Mouse (Mus musculus): ENCODE results near the gene Tcf12. TPM values are rescaled to one million over a fixed set of nuclear protein-coding genes. Genes with fewer than 3 reads are reported as not detected.
A peak's percentile ranks its signal among the peaks of the same experiment; 100 is the strongest.

Tcf12 gene
- total RNA-seq (2021), result 10 to 100 TPM; 69.6 to 70.4 TPM

GRCm38 (mm10) chr9:72111622-72112550, at the start of gene Tcf12:
Gene Tcf12 (minus strand): TSS chr9:72111871.
- intact Hi-C loops (cut with DNase I), result loop anchor here (1.0 to 5.0 kb wide), 4 partner anchors 21 to 280 kb away; no protein-coding TSS in a partner anchor
- peak; percentile 90 to 92 for DNase-seq

- intact Hi-C loops (cut with DNase I), result no loop called here
- no peak for DNase-seq
Observed at GRCm38 (mm10) chr9:72158392-72158791, 46.7 kb upstream of the Tcf12 start.

- intact Hi-C loops (cut with DNase I), result no loop called here
- DNase-seq, result no peak
Observed at GRCm38 (mm10) chr9:72157091-72157490, 45.4 kb upstream of the Tcf12 start.

GRCm38 (mm10) chr9:72155250-72156138, 43.8 kb upstream of the Tcf12 start:
- DNase-seq, result no peak
- intact Hi-C loops (cut with DNase I), result no loop called here

GRCm38 (mm10) chr9:72144148-72144547, 32.5 kb upstream of the Tcf12 start:
- no peak for DNase-seq
- intact Hi-C loops (cut with DNase I), result no loop called here

- intact Hi-C loops (cut with DNase I), result no loop called here
- no peak for DNase-seq
Observed at GRCm38 (mm10) chr9:72137899-72138298, 26.2 kb upstream of the Tcf12 start.

GRCm38 (mm10) chr9:72133772-72134245, 22.1 kb upstream of the Tcf12 start:
- DNase-seq, result no peak
- intact Hi-C loops (cut with DNase I), result loop anchor here (1.0 to 5.0 kb wide), 4 partner anchors 23 to 302 kb away; partner anchors contain the start of genes Tcf12 and Zfp280d

- DNase-seq, result peak; percentile 92 to 94
- intact Hi-C loops (cut with DNase I), result loop anchor here (1.0 to 5.0 kb wide), 4 partner anchors 22 to 301 kb away; partner anchors contain the start of genes Tcf12 and Zfp280d
Observed at GRCm38 (mm10) chr9:72133089-72133771, 21.6 kb upstream of the Tcf12 start.

- DNase-seq, result no peak
- intact Hi-C loops (cut with DNase I), result loop anchor here (1.0 to 5.0 kb wide), 4 partner anchors 21 to 300 kb away; partner anchors contain the start of genes Tcf12 and Zfp280d
Observed at GRCm38 (mm10) chr9:72132728-72133088, 21.0 kb upstream of the Tcf12 start.

GRCm38 (mm10) chr9:72129884-72130283, 18.2 kb upstream of the Tcf12 start:
- DNase-seq, result no peak

GRCm38 (mm10) chr9:72125442-72125841, 13.8 kb upstream of the Tcf12 start:
- DNase-seq, result no peak
- intact Hi-C loops (cut with DNase I), result no loop called here

More at GRCm38 (mm10) chr9:72129884-72130283, 18.2 kb upstream of the Tcf12 start:
- intact Hi-C loops (cut with DNase I), result loop anchor here (5.0 kb wide), 2 partner anchors 142 to 298 kb away; partner anchors contain the start of gene Zfp280d

GRCm38 (mm10) chr9:72118490-72118889, 6.8 kb upstream of the Tcf12 start:
- DNase-seq, result no peak
- intact Hi-C loops (cut with DNase I), result no loop called here

- peak; percentile 74 to 78 for DNase-seq
- intact Hi-C loops (cut with DNase I), result loop anchor here (1.0 to 5.0 kb wide), 3 partner anchors 22 to 279 kb away; no protein-coding TSS in a partner anchor
Observed at GRCm38 (mm10) chr9:72111004-72111621, 558 bp downstream of the Tcf12 start.

GRCm38 (mm10) chr9:72110627-72111003, 1.1 kb downstream of the Tcf12 start:
- intact Hi-C loops (cut with DNase I), result loop anchor here (1.0 to 5.0 kb wide), 3 partner anchors 23 to 278 kb away; no protein-coding TSS in a partner anchor
- peak in 1 of 2 experiments; percentile 59 for DNase-seq

GRCm38 (mm10) chr9:72103471-72103870, 8.2 kb downstream of the Tcf12 start:
- no peak for DNase-seq
- intact Hi-C loops (cut with DNase I), result no loop called here

GRCm38 (mm10) chr9:72099945-72100685, 11.6 kb downstream of the Tcf12 start:
- intact Hi-C loops (cut with DNase I), result no loop called here
- no peak for DNase-seq

GRCm38 (mm10) chr9:72098056-72098455, 13.6 kb downstream of the Tcf12 start:
- intact Hi-C loops (cut with DNase I), result no loop called here
- no peak for DNase-seq

- intact Hi-C loops (cut with DNase I), result no loop called here
- DNase-seq, result no peak
Observed at GRCm38 (mm10) chr9:72097083-72097482, 14.6 kb downstream of the Tcf12 start.

GRCm38 (mm10) chr9:72094675-72095074, 17.0 kb downstream of the Tcf12 start:
- no peak for DNase-seq
- intact Hi-C loops (cut with DNase I), result no loop called here

All from heart, postnatal 10 days (tissue).